Mouse (Mus musculus): Measurements from ENCODE around the gene Nab1.

Gene Nab1

DNA sequence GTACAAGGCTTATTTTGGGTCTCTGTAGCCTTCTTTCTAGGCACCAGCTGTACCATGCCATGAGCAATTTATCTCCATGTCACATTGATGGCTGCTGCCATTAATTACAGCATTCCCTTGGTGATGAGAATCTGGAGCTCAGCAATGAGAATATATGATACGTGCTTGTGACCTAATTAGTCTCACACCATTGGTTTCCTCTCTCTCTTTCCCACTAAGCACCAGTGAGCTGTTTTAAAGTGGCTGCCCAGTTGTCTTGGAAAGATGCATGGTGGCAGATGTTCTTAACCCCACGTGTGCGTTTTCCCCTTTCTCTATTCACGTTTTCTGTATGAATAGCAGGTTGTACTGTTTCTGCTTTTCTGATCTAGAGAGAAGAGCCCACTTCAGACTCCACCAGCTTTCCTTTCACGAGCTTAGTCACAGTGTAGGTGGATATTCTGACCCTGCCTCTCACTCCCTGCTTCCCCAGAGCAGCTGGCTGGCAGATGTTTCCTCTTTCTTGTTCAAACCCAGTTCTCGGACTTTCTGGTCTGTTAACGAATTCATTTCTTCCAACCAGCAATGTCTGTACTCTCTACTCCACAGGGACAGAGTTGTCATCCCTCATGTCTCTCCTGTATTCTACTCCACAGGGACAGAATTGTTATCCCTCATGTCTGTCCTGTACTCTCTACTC, 29.5 kb downstream of the Nab1 start:
- DNase-seq (ENCODE audit: low spot score), result no peak

DNA sequence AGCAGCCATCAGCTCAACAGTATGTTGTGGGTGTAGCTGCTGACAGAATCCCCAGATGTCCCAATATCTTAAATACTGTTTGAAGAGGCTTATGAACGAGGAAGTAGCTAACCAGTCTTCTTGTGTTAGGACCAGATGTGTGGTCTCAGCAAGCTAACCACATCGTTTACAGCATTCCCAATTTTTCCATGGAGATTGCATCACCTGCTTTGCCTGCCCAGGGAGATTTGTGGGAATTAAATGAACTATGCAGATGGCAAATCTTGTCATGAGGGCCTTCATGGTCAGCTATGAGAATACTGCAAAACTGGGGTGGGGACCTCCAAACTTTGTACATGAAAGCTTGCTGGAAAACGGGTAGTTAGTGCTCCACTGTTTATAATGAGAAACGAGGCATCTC, 30.2 kb downstream of the Nab1 start:
- no peak for DNase-seq (ENCODE audit: low spot score)

DNA sequence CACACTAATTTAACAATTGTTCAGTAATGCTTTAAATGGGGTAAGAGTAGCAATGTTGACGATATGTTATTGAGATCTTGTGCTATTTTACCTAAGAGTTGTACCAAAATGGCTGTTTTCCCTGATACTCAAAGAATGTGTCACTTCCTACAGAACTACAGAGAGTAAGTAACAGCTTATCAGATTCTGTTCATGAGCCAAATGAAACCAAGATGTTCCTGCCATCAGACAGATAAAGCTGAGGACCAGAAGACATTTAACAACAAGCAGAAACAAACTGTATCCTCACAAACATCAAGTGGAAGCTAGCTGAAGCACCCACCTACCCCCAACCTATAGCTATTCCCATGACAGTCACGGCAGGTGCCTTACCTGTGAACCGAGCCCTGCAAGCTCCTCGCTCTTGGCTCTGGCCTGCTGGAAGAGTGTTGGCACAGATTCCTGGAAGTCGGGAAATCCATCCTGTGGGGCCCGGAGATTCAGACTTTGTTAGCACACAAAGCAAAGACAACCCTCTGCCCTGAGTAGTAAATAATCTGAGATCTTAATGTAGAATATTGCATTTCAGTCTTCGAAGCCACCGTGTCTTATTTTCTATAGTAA, 33.9 kb downstream of the Nab1 start:
- no peak for DNase-seq (ENCODE audit: low spot score)

DNA sequence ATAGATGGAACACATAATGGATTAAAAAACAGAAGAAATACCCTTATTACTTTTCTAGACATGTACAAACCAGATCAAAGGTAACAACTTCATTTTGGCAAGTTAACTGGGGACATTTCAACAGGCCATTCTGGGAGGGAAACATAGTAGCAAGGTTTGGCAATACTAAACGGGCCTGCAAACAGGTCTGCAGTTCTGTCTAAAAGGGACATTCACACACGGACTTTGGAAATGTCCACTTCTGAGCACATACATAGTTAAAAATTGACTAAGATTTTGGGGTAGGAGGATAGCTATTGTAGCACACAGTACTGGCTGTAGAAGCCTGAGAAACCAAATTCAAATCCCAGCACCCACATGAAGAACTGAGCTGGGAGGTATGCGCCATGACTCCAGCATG, 34.6 kb downstream of the Nab1 start:
- no peak for DNase-seq (ENCODE audit: low spot score)

DNA sequence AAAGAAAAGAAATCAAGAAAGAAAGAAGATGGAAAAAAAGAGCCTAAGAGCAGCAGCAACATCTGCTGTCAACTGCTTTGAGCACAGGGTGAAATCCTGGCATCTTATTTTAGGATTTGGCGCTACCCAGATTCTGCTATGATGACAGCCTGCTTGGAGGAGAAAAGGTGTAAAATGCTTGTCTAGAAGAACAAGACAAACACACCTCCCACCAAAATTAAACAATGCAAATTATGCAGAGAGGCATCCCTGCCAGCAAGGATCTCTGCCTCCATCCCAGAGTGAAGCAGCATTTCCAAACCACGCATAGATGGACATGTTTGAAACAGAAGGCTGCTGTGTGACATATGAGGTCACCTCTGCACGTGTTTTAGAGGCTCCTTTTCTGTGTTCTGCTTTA, 35.2 kb downstream of the Nab1 start:
- DNase-seq (ENCODE audit: low spot score), result peak; percentile 30

DNA sequence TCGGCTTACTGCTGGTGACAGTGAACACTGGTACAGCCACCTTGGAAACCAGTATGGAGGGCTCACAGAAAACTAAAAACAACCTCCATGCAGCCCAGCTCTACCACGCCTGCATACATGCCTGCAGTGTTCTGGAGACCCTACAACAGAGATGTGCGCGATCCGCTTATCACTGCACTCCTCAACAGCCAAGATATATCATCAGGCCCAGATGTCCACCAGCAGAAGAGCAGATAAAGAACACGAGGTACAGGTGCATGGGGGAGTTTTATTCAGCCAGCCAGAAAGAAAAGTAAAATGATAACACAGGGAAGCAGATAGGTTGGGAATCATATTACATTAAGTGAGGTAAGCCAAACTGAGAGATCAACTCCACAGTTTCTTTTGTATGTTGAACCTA, 37.2 kb downstream of the Nab1 start:
- DNase-seq (ENCODE audit: low spot score), result no peak

DNA sequence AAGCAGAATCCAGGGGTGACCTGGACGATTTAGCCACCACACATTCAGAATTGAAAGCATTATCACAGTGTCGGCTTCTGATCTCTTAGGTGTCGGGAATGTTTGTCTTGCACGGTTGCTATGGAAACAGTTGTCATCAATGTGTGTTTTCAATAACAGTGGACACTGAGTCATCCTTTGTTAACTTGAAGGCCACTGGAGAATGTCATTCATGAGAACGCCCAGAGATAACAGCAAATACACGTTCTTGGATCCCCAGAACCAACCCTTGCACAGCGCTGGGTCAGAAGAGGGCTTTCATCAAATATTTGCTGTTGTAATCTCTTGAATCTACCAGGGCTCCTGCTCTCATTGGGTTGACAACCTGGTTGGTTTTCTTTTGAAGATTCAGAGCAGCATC, 43.9 kb downstream of the Nab1 start:
- DNase-seq (ENCODE audit: low spot score), result no peak

DNA sequence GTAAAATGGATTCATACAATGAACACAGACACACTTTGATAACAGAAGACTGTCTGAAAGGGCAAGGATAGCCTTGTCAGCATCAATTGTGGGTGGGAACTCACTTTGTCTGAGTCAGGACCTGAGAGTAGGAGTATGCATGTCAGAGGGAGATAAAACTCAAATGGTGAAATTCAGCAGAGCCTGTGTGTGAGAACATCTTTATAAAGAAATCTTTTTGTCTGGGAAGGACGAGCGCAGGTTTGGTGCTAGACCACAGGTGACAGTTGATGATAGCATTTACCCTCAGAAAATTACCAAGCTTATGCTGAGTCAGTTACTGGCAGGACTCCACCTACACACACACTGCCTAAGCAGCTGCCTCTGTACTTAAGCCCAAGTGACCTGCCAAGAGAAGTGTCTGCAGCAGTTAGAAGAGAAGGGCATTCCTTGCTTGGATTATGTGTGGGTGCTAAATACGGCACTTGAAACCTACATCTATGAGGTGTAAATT, 45.9 kb downstream of the Nab1 start:
- DNase-seq (ENCODE audit: low spot score), result no peak

DNA sequence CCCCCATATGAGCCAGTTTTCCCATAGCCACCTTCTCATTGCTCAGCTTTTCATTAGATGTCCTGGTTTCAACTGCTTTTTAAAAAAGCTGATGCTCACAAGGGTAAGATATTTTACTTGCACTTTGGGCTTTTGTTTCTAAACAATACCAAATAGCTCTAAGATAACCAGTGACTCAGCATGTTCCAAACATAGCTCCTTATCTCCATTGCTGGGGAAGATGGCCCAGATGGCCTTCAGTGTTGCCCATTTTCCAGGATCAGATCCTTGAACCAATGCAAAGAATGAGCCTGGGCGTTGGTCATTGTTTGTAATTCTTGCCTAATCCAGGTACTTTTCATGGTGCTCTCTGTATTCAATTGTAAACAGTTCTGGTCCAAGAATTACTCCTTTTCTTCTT, 49.1 kb downstream of the Nab1 start:
- DNase-seq (ENCODE audit: low spot score), result no peak

DNA sequence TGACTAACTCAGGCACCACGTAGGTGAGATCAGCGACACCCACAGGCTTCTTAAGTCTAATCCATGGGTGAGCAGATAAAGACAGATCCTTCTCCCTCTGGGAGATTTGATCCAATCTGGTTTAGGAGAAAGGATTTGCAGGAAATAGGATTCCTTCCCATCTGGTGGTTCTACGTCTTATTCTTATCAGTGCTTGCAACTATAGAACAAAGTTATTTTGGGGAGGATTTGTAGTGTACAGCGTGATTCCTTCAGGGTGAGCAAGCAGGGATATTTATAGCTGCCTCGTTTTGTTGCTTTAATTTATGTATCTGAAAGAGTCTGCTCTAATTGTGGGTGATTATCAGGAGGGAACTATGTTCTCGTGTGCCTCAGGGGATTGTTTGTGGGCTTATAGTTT, 64.6 kb downstream of the Nab1 start:
- peak; percentile 13 for DNase-seq (ENCODE audit: low spot score)

DNA sequence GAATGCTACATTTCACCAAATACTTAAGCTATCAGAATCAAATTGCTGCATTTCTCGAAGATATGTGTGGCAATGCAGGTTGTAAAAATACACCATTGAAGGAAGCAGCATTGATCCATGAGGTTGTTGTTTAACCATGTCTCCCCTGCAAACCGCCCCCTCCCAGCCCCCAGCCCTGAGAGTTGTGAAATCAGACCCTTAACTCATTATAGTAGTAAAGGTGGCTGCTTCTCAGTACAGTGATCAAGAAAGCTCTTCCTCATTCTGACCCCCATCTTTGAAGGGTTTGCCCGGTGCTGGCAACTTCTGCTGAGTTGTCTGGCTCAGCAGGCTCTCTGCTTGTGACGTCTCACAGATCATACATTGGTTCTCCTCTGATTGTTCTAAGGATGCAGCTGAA, 66.4 kb downstream of the Nab1 start:
- DNase-seq (ENCODE audit: low spot score), result no peak

DNA sequence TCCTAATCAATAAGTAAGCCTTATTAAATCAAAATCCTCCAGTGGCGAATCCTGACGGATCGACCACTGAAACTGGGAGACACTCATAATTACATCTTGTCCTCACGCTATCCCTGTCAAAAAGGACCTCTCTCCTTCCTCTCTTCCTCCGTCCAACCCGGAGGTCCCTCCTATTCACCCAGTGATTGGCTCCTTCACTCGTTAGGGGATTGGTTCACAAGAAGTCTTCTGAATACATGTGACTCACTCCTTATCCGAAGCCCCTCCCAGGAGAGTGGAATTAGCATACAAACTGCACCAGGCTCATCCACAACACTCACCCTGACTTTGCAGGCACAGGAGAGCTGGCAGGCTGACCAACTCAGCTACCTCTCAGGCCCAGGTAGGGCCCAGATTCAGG, 68.7 kb downstream of the Nab1 start:
- DNase-seq (ENCODE audit: low spot score), result no peak

DNA sequence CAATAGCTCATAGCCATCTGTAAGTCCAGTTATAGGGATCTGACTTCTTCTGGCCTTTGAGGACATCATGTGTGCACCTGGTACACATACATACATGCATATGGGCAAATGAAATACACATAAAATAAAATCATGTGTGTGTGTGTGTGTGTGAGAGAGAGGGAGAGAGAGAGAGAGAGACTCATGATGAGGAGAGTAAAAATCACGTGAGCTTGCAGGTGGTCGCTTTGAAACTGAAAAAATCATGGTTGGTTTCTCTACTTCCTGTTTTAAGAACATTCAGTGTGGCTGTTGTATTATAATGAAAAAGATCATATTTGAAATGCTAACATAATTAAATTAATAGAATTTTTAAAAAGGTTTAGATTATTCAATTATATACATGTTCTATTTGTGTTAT, 69.9 kb downstream of the Nab1 start:
- no peak for DNase-seq (ENCODE audit: low spot score)

DNA sequence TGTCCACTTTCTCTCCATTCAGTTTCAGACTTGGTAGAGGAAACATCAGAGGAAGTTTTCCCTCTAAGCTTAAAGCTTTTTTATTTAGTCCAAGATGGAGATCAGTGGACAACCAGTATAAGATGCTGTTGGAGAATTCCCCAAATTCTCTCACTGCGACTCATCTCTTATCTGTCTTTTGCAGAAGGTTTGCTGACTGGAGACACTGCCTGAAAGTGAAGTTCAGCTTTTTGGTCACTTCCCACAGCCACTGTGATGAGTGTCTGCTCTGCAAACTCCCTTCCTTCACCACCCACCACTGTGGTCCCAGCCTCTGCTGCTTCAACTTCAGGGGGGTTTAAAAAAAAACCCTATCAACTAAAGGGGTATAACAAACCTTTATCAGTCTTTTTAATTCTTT, 70.4 kb downstream of the Nab1 start:
- no peak for DNase-seq (ENCODE audit: low spot score)

DNA sequence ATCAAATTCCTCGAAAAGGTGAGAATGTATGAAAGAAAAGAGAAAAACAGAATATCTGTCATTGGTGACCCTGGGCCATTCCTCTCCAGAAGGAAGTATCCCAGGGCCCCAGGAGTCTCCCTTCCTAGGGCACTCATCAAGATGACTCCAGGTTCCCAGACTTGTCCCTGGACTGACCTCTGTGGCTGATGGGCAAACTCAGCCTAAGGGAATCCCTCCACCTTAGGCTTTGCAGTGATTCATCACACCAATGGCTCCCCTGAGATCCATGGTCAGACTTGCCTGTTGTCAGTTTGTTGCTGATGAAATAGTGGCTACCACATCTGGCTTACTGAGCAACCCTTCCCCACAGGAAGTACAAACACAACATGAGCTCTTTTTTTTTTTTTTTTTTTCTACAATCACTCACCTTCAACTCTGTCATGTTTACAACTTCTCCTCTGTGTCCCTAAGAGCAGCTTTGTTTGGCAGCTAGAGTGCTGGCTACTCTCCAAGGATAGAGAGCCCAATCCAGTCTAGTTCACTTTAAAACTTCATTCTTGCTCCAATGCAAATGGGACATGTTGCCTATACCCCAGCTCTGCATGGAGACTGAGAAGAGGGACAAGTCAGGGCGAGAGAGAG, 72.5 kb downstream of the Nab1 start:
- DNase-seq (ENCODE audit: low spot score), result no peak

DNA sequence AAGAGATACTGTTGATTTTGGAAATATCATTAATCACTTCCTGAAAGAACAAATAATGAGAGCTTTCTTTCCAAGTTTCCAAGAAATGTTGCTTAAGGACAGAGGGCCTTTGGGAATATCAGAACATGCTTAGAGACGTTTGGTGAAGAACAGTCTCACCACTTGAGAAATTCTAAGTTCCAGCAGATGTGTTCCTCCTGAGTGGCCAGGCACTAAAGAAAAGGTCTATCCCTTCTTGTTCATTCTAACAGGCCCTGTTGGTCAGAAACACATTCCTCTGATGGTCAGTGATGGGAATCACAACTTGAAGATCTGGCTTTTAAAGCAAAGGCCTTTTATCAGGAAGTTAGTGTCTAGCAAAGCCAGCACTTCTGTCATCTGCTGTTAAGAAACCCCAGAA, 76.6 kb downstream of the Nab1 start:
- DNase-seq (ENCODE audit: low spot score), result no peak

DNA sequence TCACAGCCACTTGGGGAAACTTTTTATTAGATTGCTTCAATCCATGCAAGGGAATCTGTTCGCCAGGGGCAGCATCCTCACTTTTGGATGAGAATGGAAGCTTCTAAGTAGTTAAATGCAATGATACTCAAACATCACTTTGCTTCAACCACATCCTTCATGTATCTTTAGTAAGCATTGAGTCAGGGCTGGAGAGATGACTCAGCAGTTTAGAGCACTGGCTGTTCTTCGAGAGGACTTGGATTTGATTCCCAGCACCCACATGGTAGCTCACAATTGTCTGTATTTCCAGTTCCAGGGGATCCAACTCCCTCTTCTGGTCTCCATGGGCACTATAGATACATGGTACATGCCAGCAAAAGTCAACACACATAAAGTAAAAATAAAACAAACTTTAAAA, 77.4 kb downstream of the Nab1 start:
- DNase-seq (ENCODE audit: low spot score), result no peak

DNA sequence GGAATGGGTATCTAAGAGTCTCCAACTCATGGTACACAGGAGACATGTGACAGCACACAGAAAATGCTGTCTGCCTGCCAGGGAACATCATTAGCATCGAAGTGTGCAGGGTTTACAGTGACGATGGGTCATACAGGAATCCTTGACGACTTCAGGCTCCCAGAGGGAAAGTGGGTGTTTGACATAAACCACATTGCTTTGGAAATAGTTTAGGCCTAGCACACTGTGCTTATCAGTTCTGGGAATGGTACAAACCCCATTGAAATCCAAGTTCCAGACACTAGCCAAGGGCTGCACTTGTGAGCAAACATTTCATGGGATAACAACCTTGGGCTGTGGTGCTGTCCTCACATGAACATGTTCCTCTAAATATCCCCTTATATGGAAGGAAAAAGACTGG, 78.3 kb downstream of the Nab1 start:
- DNase-seq (ENCODE audit: low spot score), result no peak

DNA sequence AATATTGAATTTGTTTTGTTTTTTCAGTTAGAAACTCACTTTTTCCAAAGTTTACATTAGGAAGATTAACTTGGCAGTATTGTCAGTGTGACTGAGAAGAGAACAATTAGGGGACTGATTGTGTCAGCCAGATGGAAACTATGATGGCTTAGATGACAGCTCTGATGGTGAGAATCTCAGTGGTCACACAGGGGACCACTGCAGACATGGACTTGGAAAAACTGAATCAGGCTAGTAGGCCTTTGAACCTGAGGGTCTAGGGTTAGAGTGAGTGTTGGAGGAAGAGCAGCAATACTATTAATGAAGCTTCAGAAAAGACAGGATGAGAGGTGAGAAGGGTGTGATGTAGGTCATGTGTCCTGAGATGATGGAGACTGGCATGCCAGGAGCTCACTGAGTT, 78.9 kb downstream of the Nab1 start:
- DNase-seq (ENCODE audit: low spot score), result no peak

DNA sequence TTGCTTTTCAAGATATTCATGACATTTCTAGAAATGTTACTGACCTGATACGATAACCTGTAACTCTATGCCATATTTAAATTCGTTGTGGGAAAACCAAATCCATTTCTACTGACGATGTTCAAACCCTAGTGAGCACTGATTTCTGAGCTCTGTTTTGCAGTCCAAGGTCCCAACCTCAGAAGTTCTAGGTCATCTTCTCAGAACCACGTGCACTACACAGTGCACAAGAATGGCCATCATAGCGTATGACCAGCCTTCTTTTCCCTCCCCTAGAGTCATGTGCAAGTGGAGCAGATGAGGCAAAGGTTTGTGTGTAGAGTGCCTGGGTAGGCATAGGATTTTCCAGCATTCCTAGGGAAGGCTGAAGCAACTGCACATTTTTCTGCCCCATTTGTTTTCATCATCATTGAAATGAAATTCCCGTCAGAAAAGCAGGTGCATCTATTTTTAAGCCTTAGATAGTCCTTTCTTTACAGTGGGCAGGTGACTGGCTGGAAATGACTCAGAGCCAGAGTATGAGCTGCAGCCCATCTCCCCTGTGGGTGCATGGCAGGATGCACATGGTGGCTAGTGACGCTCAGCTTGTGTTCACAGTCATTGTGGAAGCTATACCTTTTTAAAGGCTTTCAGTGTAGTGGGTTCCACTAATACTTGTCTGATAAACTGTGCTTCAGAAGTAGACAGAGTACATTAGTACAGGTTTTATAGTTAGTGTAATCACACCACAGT, 81.2 kb downstream of the Nab1 start:
- no peak for DNase-seq (ENCODE audit: low spot score)

Measured in layer of hippocampus, adult 11-12 months (tissue).